Mouse (Mus musculus) erythroblast, embryonic 14.5 days (primary cell): ENCODE measurements around the gene B4galnt1.

Experiments used
- GATA1 ChIP-seq: IDR thresholded peaks from 2 replicates; pipeline ENCODE4 v1.6.1; 2012; ENCODE audit warnings: low read length, inconsistent platforms, mixed read lengths
- TAL1 ChIP-seq: IDR thresholded peaks from 3 replicates; pipeline ENCODE4 v1.6.1; 2012; ENCODE audit warnings: low read length, inconsistent platforms, mixed read lengths

- TF ChIP-seq TAL1 (no peak), GATA1 (no peak)
Observed at GRCm38 (mm10) chr10:127177235-127177634, 12.2 kb downstream of the B4galnt1 start.
